Mouse (Mus musculus): ENCODE results near the gene Nptxr.

The Nptxr gene

DNA sequence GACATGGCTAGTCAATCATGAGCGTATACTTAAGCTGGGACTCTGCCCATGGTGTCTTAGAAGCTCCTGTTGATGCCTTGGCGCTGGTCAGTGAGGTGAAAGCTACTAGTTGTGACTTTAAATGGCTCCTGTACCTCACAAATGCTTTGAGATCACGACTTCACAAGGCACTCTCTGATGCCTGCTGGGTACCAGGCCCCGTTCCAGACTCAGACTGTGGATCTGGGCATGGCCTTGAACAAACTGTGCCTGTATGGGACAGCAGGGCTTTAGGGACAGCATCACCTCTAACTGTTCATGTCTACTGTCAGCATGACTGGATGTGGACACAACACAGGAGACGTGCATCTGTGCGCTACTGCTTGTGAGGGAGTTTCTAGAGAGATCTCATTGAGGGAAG is 13.7 kb downstream of the Nptxr start:
- DNase-seq (ENCODE audit: low spot score), result no peak

GRCm38 (mm10) chr15:79790111-79790510 is 14.5 kb downstream of the Nptxr start:
- no peak for DNase-seq (ENCODE audit: low spot score)

GRCm38 (mm10) chr15:79787815-79788214 is 16.8 kb downstream of the Nptxr start:
- no peak for DNase-seq (ENCODE audit: low spot score)

- no peak for DNase-seq (ENCODE audit: low spot score)
Observed at GRCm38 (mm10) chr15:79785056-79785455, 19.5 kb downstream of the Nptxr start.

DNA sequence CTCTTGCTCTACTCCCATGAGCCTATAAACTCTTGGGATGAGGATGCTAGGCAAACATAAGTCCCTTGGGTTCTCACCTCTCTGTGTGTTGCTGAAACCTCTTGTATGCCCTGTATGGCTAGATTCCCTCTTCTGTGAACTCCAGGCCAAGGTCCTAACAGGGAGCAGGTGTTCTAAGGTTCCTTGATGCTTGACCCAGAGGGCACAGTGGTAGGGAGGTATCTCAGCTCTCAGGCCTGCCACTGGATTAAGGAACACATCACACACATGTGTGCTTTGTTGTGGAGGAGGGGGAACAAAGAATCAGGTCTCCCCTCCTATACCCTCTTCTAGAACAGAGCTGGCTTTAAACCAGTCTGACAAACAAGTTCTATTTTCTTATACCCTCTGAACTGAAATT is 26.8 kb downstream of the Nptxr start, which contains the start of gene Dnal4:
Dnal4 (minus strand) TSS at position 101 of the 400 bp plus-strand sequence.
- no peak for DNase-seq (ENCODE audit: low spot score)

DNA sequence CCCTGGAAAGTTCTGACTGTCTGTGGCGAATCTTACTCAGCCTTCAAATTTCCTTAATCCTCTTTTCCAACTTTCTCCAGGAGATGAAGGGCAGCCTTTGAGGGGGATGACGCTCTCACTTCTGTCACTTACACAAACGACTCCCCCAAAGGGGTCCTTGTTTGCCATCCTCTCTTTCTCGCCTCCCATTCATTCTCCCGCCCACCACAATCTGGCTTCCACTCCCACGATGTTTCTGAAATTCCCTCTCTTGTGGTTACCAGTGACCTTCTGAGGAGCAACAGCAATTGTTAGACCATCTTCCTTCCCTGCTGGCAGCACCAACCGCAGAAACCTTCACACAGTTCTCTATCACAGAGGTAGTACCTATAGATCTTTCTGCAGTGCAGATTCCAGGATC is 28.9 kb downstream of the Nptxr start:
- DNase-seq (ENCODE audit: low spot score), result no peak

GRCm38 (mm10) chr15:79774117-79775027 is 30.2 kb downstream of the Nptxr start:
- peak; percentile 99 for DNase-seq (ENCODE audit: low spot score)

DNA sequence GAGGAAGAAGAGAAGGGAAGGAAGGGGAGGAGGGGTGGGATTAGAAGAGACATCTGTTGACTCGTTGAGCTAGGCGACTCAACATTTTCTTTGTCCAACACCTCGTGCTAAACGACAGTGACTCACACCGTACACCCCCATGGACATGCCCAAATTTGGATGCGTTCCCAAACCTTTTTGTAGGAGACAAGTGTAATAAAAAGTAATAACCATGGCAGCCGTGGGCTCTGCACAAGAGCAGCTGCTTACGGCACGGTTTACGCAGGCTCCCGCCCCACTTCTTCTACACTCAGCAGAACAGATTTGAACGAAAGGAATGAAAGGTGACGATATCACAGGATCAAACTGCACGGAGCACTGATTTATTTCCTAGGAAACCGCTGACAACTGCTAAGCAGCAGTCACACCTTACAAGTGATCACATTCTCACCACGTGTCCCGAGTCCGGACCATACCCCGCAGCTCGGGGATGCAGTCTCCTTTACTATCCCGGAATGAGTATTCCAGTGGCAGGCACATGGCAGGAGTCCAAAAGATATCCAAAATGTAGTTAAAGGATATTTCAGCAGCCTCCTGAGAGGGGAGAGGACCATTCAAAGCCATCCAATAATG is 33.8 kb downstream of the Nptxr start:
- DNase-seq (ENCODE audit: low spot score), result no peak

GRCm38 (mm10) chr15:79768302-79768701 is 36.3 kb downstream of the Nptxr start:
- no peak for DNase-seq (ENCODE audit: low spot score)

DNA sequence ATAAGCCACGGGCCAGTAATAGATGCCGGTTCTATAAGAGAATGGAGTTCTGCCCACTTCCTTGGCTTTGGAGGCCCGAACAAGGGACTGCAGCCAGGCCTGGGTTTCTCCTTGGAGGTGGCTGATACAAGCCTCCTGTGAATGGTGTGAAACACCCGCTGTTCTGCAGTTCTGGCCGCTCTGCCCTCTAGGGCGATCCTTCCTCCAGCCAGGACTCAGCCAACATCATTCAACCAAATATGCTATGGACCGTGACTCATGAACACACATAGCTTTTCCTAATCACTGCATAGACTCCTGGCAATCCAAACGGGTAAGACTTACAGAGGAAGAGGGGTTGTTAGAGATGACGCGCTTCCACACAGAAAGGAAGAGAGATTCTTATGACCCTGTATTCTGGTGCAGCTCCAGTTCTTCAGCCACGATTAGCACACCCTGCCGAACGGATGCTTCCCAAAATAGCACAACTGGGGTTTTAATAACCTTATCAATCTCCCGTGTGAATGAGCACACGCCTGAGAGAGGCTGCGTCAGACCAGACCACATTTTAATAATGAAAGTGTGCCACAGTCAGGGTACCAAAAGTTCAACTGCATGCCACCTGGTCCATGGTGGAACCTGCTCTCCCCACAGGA is 37.1 kb downstream of the Nptxr start:
- no peak for DNase-seq (ENCODE audit: low spot score)

DNA sequence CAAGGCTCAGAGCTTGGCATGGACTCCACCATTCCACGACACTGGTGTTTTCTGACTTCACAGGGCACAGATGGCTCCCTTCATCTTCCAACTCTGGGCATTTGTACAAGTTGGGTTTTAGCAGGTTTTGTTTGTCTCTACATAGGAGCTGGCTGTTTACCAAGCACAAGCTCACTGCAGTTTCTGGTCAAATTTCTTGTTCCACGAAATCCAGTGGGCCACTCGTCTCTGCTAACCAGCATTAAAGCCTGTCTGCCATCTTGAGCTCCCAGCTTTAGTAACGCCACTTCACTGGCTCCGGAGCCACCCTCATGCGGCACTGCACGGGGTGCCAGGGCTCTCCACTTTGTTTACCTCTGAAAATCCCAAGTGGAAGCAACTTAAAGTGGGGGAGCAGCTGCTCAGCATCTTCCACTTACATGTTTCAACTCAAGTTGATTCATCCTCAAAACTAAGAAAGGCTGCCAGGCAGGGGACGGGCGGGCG is 37.9 kb downstream of the Nptxr start:
- DNase-seq (ENCODE audit: low spot score), result no peak

- peak; percentile 29 for DNase-seq (ENCODE audit: low spot score)
Observed at GRCm38 (mm10) chr15:79766168-79766567, 38.4 kb downstream of the Nptxr start.

GRCm38 (mm10) chr15:79765361-79765760 is 39.2 kb downstream of the Nptxr start:
- no peak for DNase-seq (ENCODE audit: low spot score)

- DNase-seq (ENCODE audit: low spot score), result no peak
Observed at GRCm38 (mm10) chr15:79764539-79765267, 39.9 kb downstream of the Nptxr start.

DNA sequence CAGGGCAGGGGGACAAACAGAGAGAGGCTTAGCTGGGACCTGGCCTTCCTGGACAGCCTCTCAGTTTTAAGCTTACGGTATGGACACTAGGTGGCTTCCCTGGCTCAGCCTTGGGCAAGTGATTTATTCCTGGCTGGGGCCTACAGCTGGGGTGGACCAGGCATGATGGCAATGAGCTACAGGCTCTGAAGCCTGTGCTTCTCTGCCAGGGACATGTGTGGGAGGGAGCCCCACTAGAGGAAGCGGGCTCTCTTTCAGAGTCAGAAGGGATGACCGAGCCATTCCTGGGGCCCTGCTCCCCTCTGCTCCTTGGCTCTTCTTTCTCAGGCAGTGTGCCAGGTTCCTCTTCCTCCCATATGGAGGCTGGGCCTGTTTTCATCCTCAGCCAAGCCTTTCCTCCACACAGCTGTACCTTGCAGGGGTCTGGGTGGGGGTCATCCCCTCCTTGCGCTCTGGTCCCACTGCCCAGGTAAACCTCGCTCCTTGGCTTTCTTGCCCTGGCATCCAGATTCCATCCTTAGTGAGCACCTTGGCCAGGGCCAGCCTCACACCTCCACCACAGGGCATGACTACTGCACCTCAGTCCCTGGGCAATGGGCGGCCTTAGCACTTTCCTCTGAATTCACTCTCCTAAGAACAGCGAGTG is 40.8 kb downstream of the Nptxr start:
- DNase-seq (ENCODE audit: low spot score), result no peak

- no peak for DNase-seq (ENCODE audit: low spot score)
Observed at GRCm38 (mm10) chr15:79763001-79763400, 41.6 kb downstream of the Nptxr start.

DNA sequence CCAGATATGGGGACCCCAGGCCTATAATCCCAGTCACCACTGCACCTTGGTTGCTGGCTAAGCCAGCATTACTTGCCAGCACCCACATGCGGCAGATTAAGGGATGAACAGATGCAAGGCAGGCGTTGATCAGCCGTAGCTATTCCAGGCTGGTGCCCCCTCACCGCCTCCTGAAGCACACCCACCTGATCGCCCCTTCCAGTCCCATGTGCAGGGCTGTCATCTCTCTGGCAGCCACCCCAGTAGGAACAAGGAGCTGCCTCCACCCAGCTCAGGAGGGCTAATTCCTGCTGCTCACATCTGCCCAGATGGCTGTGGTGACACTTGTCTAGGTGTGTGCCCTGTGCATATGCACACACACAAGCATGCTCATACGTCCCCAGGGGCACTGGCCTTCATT is 43.6 kb downstream of the Nptxr start:
- DNase-seq (ENCODE audit: low spot score), result no peak

DNA sequence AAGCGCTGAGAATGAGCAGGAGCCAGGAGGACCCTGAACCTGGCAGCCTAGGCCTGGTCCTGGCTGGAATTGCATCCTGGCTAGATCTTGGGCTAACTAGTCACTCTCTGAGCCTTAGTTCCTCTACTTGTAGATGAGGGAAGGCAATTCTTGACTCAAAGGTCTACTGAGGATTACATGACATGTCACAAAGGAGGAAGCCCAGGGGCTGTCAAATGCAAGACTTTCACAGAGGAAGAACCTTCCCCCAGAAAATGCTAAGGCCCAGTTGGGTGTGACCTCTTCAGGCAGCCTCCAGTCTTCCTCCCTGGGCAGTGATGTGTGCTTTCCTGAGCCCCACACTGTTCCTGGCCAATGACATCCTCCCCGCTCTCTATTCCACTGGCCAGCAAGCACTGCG is 47.4 kb downstream of the Nptxr start:
- no peak for DNase-seq (ENCODE audit: low spot score)

- no peak for DNase-seq (ENCODE audit: low spot score)
Observed at GRCm38 (mm10) chr15:79755977-79756625, 48.5 kb downstream of the Nptxr start.

DNA sequence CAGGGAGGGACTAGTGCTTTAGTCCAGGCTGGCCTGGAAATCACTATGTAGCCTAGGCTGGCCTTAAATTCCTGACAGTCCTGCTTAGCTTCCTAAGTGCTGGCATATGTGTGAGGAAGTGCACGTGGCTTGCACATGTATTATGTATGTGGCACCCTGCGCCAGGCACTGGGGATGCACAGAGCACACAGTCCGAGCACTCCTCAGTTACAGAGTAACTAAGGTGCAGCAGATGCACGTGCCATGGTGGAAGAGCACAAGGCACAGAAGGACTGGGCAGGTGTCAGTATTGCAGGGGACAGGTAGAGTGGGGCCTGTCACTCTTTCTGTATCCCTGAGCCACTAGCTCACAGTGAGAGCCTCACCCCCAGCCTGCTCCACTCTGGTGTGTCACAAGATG is 49.4 kb downstream of the Nptxr start:
- no peak for DNase-seq (ENCODE audit: low spot score)

GRCm38 (mm10) chr15:79753873-79754272 is 50.7 kb downstream of the Nptxr start:
- no peak for DNase-seq (ENCODE audit: low spot score)

Data from lung, postnatal 25 days (tissue).